Mouse (Mus musculus): ENCODE measurements around the gene Cacna1i. TPM values are rescaled to one million over a fixed set of nuclear protein-coding genes. Genes with fewer than 3 reads are reported as not detected.

Cacna1i gene
- total RNA-seq, 2 experiments from 2014 or later, result 39.7 to 43.4 TPM

GRCm38 (mm10) chr15:80266281-80266680 is 20.8 kb upstream of the Cacna1i start:
- peak in 1 of 2 experiments; percentile 88 for DNase-seq (ENCODE audit: extremely low spot score in 1 of 2, low spot score in 1 of 2)

GRCm38 (mm10) chr15:80271858-80272396 is 15.1 kb upstream of the Cacna1i start:
- DNase-seq (ENCODE audit: extremely low spot score in 1 of 2, low spot score in 1 of 2), result no peak

- DNase-seq (ENCODE audit: extremely low spot score in 1 of 2, low spot score in 1 of 2), result no peak
These were observed 9.9 kb upstream of the Cacna1i start for GRCm38 (mm10) chr15:80277107-80277506.

GRCm38 (mm10) chr15:80277625-80278024 is 9.4 kb upstream of the Cacna1i start:
- peak in 1 of 2 experiments; percentile 63 for DNase-seq (ENCODE audit: extremely low spot score in 1 of 2, low spot score in 1 of 2)

- no peak for DNase-seq (ENCODE audit: extremely low spot score in 1 of 2, low spot score in 1 of 2)
These were observed 8.8 kb upstream of the Cacna1i start for GRCm38 (mm10) chr15:80278121-80278759.

GRCm38 (mm10) chr15:80279053-80279452 is 8.0 kb upstream of the Cacna1i start:
- DNase-seq (ENCODE audit: extremely low spot score in 1 of 2, low spot score in 1 of 2), result no peak

- DNase-seq (ENCODE audit: extremely low spot score in 1 of 2, low spot score in 1 of 2), result peak in 1 of 2 experiments; percentile 57
These were observed 6.4 kb upstream of the Cacna1i start for GRCm38 (mm10) chr15:80280646-80281045.

GRCm38 (mm10) chr15:80288036-80288435 is 998 bp downstream of the Cacna1i start:
- no peak for DNase-seq (ENCODE audit: extremely low spot score in 1 of 2, low spot score in 1 of 2)

GRCm38 (mm10) chr15:80289436-80289835 is 2.4 kb downstream of the Cacna1i start:
- DNase-seq (ENCODE audit: extremely low spot score in 1 of 2, low spot score in 1 of 2), result peak; percentile 61 to 69

GRCm38 (mm10) chr15:80297146-80297545 is 10.1 kb downstream of the Cacna1i start:
- no peak for DNase-seq (ENCODE audit: extremely low spot score in 1 of 2, low spot score in 1 of 2)

GRCm38 (mm10) chr15:80303779-80304178 is 16.7 kb downstream of the Cacna1i start:
- DNase-seq (ENCODE audit: extremely low spot score in 1 of 2, low spot score in 1 of 2), result no peak

GRCm38 (mm10) chr15:80304188-80304587 is 17.1 kb downstream of the Cacna1i start:
- no peak for DNase-seq (ENCODE audit: extremely low spot score in 1 of 2, low spot score in 1 of 2)

- no peak for DNase-seq (ENCODE audit: extremely low spot score in 1 of 2, low spot score in 1 of 2)
These were observed 19.1 kb downstream of the Cacna1i start for GRCm38 (mm10) chr15:80306146-80306545.

GRCm38 (mm10) chr15:80314731-80315130 is 27.7 kb downstream of the Cacna1i start:
- DNase-seq (ENCODE audit: extremely low spot score in 1 of 2, low spot score in 1 of 2), result no peak

GRCm38 (mm10) chr15:80316966-80317634 is 30.1 kb downstream of the Cacna1i start:
- DNase-seq (ENCODE audit: extremely low spot score in 1 of 2, low spot score in 1 of 2), result no peak

GRCm38 (mm10) chr15:80317841-80318530 is 30.9 kb downstream of the Cacna1i start:
- no peak for DNase-seq (ENCODE audit: extremely low spot score in 1 of 2, low spot score in 1 of 2)

GRCm38 (mm10) chr15:80318543-80319255 is 31.7 kb downstream of the Cacna1i start:
- no peak for DNase-seq (ENCODE audit: extremely low spot score in 1 of 2, low spot score in 1 of 2)

- no peak for DNase-seq (ENCODE audit: extremely low spot score in 1 of 2, low spot score in 1 of 2)
These were observed 32.3 kb downstream of the Cacna1i start for GRCm38 (mm10) chr15:80319315-80319714.

- DNase-seq (ENCODE audit: extremely low spot score in 1 of 2, low spot score in 1 of 2), result no peak
These were observed 32.9 kb downstream of the Cacna1i start for GRCm38 (mm10) chr15:80319921-80320320.

- DNase-seq (ENCODE audit: extremely low spot score in 1 of 2, low spot score in 1 of 2), result no peak
These were observed 38.2 kb downstream of the Cacna1i start for GRCm38 (mm10) chr15:80325207-80325606.

- DNase-seq (ENCODE audit: extremely low spot score in 1 of 2, low spot score in 1 of 2), result no peak
These were observed 38.7 kb downstream of the Cacna1i start for GRCm38 (mm10) chr15:80325756-80326155.

Data from layer of hippocampus, postnatal 25 days (tissue).